ENCODE assay signal across 11 mouse cellular contexts in genomic region chr12:84215758-84216440, GRCm38 (mm10). TPM values are rescaled to one million over a fixed set of nuclear protein-coding genes. Genes with fewer than 3 reads are reported as not detected.
DNase-seq lines count a peak whose midpoint lies in the region; ATAC-seq and TF ChIP-seq lines count a peak whose summit lies in the region.
"Had no signal": no experiment of that assay in that cellular context is flagged by ENCODE, and none has a peak within 500 bp of the region (broad histone marks: within the 10 kb centered on the region; RNA-seq: fewer than 3 reads in every experiment).

No protein-coding gene starts in this region.

- peak overlapping the region; percentile 94 for H3K27ac ChIP-seq in gastrocnemius, adult 2 months
- H3K27ac ChIP-seq in lung, postnatal 0 days (ENCODE audit: low read length): peak overlapping the region; percentile 99
- peak overlapping the region; percentile 50; the same call in 1 of the 2 replicates for H3K27ac ChIP-seq in limb, embryonic 10.5 days
- peak overlapping the region; percentile 18 for H3K27ac ChIP-seq in stomach, embryonic 15.5 days
- H3K27ac ChIP-seq: midbrain, embryonic 12.5 days had no signal

- H3K9me3 ChIP-seq in lung, postnatal 0 days (ENCODE audit: low read length): no peaks in the 10 kb centered on the region
- no peaks in the 10 kb centered on the region for H3K9me3 ChIP-seq in limb, embryonic 10.5 days (replicated peaks)
- no peaks in the 10 kb centered on the region for H3K9me3 ChIP-seq in stomach, embryonic 15.5 days
- H3K9me3 ChIP-seq: midbrain, embryonic 12.5 days had no signal

- intact Hi-C loops in gastrocnemius, adult 2 months (cut with DNase I): loop anchor here (5.0 kb wide), 1 partner anchor 39 kb away; no protein-coding TSS in a partner anchor

- 51% methylated on average over 9 of the region's 11 CpGs for WGBS in lung, postnatal 0 days
- 38% methylated on average over 11 of the region's 11 CpGs for WGBS in limb, embryonic 10.5 days
- WGBS in stomach, embryonic 15.5 days: 57% methylated on average over 11 of the region's 11 CpGs

- no peaks in the 10 kb centered on the region for H3K27me3 ChIP-seq in lung, postnatal 0 days (replicated peaks; ENCODE audit: insufficient read depth, low read length)
- H3K27me3 ChIP-seq in limb, embryonic 10.5 days (ENCODE audit: low read depth, poor library complexity, severe bottlenecking): peaks cover 7% of the 10 kb centered on the region
- H3K27me3 ChIP-seq in stomach, embryonic 15.5 days (replicated peaks): no peaks in the 10 kb centered on the region

- TF ChIP-seq CTCF in gastrocnemius, adult 2 months (IDR thresholded peaks at IDR 0.05): no peak
- TF ChIP-seq CTCF in lung, postnatal 0 days (IDR thresholded peaks at IDR 0.05): no peak

- H3K4me3 ChIP-seq in gastrocnemius, adult 2 months: no peak overlapping the region
- no peak overlapping the region for H3K4me3 ChIP-seq in lung, postnatal 0 days (ENCODE audit: low read depth, low read length)
- H3K4me3 ChIP-seq in limb, embryonic 10.5 days: no peak overlapping the region
- no peak overlapping the region for H3K4me3 ChIP-seq in stomach, embryonic 15.5 days (replicated peaks)

- no peak for ATAC-seq in lung, postnatal 0 days
- ATAC-seq in stomach, embryonic 15.5 days (ENCODE audit: insufficient read depth, low FRiP score, low read depth): no peak

- H3K9ac ChIP-seq in lung, postnatal 0 days (replicated peaks; ENCODE audit: low read depth): 0 out of 2 replicates have a peak overlapping the region, but pooled peaks have one; percentile 16
- H3K9ac ChIP-seq in stomach, embryonic 15.5 days: no peak overlapping the region
- H3K9ac ChIP-seq: midbrain, embryonic 12.5 days had no signal

- no peaks in the 10 kb centered on the region for H3K36me3 ChIP-seq in lung, postnatal 0 days (ENCODE audit: insufficient read depth, low read length)
- H3K36me3 ChIP-seq in limb, embryonic 10.5 days: peaks cover 22% of the 10 kb centered on the region; the same call in 1 of the 2 replicates
- no peaks in the 10 kb centered on the region for H3K36me3 ChIP-seq in stomach, embryonic 15.5 days
- H3K36me3 ChIP-seq: midbrain, embryonic 12.5 days had no signal

- peaks cover 40% of the 10 kb centered on the region for H3K4me1 ChIP-seq in lung, postnatal 0 days (ENCODE audit: insufficient read depth, low read depth, low read length)
- H3K4me1 ChIP-seq in limb, embryonic 10.5 days: peaks cover 70% of the 10 kb centered on the region
- H3K4me1 ChIP-seq in stomach, embryonic 15.5 days: peaks cover 36% of the 10 kb centered on the region

- DNase-seq in gastrocnemius, adult 2 months: no peak
- no peak for DNase-seq in gastrocnemius, adult 8-10 months (ENCODE audit: low spot score in 2 of 2)
- DNase-seq in lung, postnatal 0 days (ENCODE audit: low spot score): no peak
- DNase-seq in lung, postnatal 25 days (ENCODE audit: low spot score): no peak
- no peak for DNase-seq in limb, embryonic 10.5 days (ENCODE audit: low spot score)
- no peak for DNase-seq in T-cell, adult 2 months (ENCODE audit: low spot score)
- DNase-seq in left cerebral cortex, adult 8-10 months (ENCODE audit: low spot score in 2 of 2): no peak
- DNase-seq: adrenal gland, adult 2 months; cerebellum, adult 2 months had no signal

- TF ChIP-seq EP300 in lung, postnatal 0 days (IDR thresholded peaks at IDR 0.05): no peak

- no peak overlapping the region for H3K4me2 ChIP-seq in lung, postnatal 0 days (replicated peaks; ENCODE audit: low read depth, low read length)
- no peak overlapping the region for H3K4me2 ChIP-seq in stomach, embryonic 15.5 days

RNA-seq across cellular contexts. Expression of gene Elmsan1, which starts 2.8 kb away (rescaled TPM):
- total RNA-seq in gastrocnemius, adult 2 months (2021): 10 to 100 TPM; 10.2 to 11.9 TPM
- 1 to 10 TPM; 5.7 to 9.1 (median 7.4) TPM for total RNA-seq in gastrocnemius, adult 8-10 months (2022)
- polyA plus RNA-seq in lung, postnatal 0 days (2015; fragmentation: Nextera tagmentation; extraction: Ambion mirVana): 5.9 and 6.7 TPM in 2 replicates
- 9.2 and 10.7 TPM in 2 replicates for polyA plus RNA-seq in limb, embryonic 10.5 days (2016; fragmentation: Nextera tagmentation; extraction: Ambion mirVana)
- 9.9 and 10.5 TPM in 2 replicates for polyA plus RNA-seq in stomach, embryonic 15.5 days (2015; fragmentation: Nextera tagmentation; extraction: Ambion mirVana)
- 10 to 100 TPM; 17.8 to 23.3 (median 20.3) TPM for total RNA-seq in left cerebral cortex, adult 8-10 months (2022)

Comparison
In these comparisons a context has a peak if more than half of its experiments do, and no peak if none do; other contexts are left out.
1. H3K27ac ChIP-seq: peak in every context shown above with its lines; median percentile 99 in lung, postnatal 0 days; 94 in gastrocnemius, adult 2 months; 50 in limb, embryonic 10.5 days; 18 in stomach, embryonic 15.5 days.